Mouse (Mus musculus): Measurements from ENCODE around the gene Slc25a13.
A peak's percentile ranks its signal among the peaks of the same experiment; 100 is the strongest.

Gene Slc25a13

DNA sequence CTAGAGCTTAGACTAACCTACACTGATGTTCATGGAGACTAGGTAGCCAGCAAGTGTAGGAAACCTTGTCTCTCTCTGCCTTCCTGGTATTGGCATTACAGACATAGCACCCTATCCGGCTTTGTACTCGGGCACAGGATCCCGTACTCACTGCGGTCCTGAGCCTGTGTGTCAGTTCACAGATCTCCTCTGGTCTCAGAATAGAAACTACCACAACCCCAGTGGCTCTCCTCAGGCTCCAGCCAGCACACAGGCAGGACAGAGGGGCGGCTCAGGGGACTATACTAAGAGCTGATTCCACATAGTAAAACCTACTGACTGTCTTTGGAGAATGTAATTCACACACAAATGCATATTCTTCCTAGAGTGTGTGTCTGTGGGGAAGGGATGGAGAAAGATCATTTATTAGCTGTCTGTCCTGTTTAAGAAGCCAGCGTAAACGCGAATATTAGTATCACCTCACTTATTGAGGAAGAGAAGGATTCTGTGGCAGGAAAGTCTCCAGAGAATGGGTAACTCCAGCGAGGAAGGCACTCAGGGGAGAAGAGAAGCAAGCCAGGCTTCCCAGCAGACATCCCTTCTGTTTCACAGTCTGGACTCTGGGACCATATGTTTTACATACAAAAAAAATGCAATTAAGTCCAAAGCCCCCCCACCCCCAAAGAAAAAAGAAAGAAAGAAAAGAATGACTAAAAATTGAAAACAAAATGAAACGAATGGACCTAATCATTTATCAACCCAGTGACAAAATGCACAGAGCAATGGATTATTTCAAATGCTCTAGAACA is 49.4 kb downstream of the Slc25a13 start:
- DNase-seq = no peak

DNA sequence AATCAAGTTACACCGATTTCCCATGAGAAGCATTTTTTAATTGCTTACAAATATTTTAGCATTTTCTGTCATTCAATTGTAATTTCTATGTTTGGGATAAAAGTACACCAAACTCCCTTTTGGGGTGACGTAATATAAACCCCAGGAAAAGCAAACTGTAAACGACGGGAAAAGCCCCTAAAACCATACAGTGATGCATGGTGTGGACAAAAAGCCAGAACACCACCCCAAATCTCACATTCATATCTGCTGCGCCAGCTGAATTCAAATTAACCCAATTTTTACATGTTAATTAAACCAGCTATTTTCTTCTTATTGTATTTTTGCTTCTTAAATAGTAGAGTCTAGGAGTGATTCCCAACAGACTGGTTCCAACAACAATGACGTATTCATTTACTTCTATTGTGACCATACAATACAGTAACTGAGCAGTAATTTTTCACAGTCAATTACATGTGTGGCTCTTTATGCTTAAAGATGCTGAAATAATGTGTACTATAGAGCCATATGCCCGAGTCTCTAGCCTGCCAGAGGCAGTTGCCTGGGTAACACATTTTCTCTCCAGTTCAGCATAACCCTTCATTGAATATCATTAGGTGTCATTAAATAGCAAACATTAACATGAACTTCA is 53.9 kb downstream of the Slc25a13 start:
- no peak for DNase-seq

DNA sequence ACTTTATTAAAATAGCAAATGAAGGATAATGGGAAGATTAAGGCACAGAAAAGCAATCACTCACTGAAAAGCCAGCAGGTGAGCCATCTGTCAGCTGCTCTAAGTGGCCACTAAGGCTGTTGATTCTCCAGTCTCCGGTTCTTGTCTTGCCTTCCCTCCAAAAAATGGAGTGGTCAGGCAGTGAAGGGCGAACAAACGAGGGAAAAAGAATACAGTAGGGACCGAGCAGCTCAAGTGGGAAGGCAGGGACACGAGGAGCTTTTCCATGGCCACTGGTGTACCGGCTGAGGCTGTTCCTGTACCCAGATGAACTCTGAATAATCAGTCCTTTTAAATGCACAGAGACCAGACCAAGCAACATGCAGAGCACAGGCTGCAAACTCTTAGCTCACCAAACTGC is 54.8 kb downstream of the Slc25a13 start:
- no peak for DNase-seq

DNA sequence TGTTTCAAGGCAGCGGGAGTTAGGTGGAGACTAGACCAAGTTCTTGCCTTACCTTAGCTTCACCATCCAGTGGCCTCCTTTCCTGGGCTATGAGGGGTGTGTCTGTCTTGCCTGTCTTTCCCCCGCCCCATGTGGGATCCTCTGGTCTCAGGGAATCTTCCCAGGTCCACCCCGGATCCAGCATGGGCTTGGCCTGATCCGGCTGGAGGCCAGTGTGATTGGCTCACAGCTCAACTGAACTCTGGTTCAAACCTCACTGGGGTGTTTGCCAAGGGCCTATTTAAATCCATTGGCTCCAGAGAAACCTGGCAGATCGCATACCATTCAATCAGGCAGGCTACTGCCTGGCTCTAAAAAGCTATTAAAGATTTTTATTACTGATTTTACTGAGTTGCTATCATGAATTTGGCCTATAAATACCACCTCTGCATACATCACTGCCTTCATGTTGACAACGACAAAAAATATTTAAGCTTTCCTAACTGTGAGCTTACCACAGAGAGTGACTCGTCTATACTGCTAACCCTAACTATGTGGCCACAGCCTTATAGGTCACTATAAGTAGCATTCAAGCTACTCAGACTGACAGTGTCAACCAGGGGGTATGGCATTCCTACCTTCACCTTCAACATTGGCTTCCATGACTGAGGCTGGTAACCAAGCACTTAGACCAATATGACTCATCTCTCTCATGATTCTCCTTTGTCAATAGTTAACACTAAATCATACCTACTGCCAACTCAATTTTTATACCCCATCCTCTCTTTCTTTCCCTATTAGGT is 56.1 kb downstream of the Slc25a13 start:
- DNase-seq = no peak

DNA sequence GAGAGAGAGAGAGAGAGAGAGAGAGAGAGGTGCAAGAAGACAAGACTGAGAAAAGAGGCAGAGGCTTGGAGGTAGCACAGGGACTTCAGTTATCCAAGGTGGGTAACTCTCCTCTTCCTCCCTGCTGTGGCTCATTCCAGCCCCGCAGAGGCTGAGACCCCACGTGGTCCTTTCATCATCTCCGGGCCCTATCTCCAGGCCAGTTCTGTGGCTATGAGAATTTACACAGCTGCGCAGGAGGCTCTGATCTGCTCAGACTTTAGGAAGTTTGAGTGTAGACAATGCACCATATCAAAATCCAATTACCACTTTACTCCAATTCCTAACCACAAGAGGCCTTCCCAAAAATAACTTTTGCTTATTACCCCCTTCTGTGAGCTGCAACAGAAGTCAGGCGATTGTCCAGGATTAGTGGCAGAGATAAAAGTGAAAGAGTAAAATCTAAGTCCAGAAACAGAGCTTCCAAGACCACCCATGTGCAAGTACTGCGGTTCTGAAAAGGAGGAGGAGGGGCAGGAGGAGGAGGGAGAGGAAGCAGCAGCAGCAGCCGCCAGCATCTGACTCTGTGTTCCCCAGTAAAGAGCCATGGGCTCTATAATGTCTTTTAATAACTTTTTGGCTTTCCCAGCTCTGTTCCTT is 57.6 kb downstream of the Slc25a13 start:
- peak in 1 of 2 experiments; percentile 28 for DNase-seq

DNA sequence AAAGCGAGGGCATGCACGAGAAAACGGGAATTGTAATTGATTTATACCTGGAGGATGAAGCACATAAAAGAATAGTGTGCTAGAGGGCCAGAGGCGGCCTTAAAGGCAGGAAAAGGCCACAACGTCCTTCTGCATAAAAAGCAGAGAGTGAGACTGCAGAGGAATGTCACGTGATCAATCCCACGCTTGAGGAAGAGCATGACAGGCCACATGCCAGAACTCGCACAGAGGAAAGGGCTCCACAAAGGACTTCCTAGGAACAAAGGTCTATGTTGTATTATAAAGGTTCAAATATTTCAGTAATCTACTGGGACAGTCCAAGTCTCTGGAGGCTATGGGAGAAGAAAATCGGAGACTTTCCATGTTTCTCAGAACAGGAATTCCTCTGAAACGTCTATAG is 63.5 kb downstream of the Slc25a13 start:
- DNase-seq = peak; percentile 28 to 38

DNA sequence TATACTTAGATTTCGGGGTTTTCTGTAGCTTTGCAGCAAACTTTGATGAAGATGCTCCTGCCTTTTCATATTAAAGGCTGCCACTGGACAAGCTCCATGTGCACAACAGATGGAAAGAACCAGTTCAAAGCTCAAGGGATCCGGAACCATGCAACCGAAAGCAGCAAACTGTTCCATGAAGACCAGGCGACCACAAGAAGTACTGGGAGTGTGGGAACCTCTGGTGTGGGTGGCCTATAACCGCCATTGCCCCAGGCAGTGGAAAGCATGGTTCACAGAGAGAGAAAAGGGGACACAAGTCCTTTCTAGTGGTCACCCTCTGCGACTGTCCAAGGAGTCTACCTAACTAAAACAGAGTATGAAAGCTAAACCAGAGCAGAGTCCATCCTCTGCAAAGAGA is 66.2 kb downstream of the Slc25a13 start:
- no peak for DNase-seq

DNA sequence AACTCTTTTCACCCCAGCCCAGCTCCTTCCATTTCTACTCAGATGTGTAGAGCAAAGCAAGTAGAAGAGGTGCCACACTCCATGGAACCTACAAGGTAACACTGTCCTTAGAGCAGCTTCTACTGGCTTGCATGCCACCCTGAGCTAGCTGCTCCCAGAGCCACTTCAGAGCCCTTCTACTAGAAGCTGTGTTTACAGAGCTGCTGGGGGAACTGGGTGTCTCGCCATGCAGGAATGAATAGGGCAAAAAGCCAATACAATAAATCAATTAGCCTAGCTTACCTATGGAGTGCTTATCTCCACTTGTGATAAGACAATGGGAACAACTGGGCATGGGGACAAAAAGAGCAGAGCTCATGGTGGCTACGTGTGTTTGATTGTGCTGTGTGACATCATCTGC is 67.2 kb downstream of the Slc25a13 start:
- no peak for DNase-seq

DNA sequence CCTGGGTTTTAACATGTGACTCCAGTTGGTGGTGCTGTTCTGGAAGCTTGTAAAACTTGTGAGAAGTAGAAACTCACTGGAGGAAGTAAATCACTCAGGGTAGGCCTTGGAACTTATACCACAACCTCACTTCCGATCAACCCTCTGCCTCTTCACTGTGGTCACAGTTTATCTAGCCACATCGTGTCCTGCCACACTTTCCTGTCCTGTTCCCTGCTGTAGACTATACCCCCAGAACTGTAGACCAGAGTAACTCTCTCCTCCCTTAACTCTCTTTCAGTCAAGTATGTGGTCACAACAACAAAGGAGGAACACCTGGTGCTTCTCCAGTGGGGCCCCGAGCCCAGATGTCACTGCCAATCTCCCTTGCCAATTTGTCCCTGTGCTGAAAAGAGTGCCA is 67.6 kb downstream of the Slc25a13 start:
- no peak for DNase-seq

DNA sequence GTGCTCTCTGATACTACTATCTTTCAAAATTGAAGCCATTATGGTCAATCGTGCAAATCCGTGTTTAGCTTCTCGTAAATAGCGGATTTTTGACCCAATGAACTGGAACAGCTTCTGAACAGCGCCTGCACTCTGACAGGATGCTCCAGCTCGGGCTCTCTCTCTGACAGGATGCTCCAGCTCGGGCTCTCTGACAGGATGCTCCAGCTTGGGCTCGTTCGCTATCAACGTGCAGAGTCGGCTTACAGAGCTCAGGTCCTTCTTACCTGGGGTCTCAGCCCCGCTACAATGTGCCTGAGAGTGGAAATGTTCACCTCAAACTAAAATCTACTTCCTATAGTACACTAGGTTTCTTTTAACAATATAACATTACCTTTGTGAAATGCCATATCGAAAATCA is 71.6 kb downstream of the Slc25a13 start:
- no peak for DNase-seq

DNA sequence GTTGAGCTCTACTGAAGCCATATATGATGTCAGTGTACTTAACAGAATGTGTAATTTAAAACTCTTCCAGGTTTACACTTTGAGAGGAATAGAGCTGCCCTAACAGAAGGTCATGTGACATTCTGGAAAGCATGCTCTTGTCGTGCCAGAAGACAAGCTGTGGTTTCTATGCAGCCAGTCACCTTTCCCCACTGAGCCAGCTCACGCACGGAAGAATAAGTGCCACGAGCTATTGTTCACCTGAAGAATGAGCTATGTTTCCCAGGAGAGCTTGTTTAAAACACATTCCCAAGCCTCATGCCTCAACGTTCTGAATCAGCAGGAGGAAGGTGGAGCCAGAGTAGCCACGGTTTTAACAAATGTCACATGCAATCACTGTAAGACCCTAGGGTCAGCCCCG is 73.4 kb downstream of the Slc25a13 start:
- DNase-seq = no peak

DNA sequence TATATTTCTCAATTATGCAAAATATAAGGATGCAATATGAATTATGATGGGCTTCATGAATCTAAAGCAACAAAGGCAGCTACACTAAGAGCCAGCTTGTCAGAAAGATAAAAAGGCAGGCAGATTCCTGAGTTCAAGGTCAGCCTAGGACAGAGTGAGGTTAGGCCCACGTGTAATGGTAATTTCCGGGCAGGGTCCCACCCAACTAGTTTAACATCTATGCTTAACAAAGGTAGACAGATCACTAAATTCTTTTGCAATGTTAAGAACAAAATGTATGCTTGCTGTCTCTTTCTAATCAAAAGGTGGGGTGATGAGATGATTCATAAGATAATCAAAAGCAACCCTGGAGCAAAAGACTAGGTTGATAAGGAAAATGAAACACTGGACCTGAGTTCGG is 76.6 kb downstream of the Slc25a13 start:
- DNase-seq = no peak

DNA sequence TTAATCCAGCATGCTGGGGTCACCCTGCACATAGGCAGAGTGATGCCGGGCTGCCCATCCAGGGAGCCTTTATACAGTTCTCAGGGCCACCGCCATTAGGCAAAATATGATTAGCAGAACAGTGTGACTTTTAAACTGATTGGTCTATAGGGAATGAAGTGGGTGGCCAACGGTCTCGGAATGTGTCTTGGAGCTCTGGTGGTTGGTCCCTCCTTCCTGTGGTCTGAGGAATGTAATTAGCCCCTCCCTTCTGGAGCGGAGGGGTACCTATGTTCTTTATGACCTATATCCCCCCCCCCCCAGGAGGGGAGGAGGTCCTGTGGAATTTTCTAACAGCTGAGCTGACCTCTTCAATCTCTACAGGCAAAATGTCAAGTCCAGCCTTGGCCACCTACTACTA is 77.9 kb downstream of the Slc25a13 start:
- no peak for DNase-seq

DNA sequence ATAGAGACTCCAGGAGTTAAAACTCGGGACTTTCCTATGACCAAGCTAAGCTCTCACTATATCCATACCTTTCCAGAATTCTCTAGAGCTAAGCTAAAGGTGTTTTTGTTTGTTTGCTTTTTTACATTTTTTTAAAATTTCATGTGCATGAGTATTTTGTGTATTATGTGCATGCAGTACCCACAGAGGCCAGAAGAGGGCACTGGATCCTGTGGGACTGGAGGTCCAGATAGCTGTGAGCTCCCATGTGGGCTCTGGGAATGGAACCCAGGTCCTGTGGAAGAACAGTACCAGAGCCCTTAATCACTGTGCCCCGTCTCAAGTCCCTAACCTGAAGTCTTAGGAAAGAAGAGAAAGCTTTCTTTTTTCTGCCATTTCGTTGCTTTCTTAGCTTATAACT is 80.2 kb downstream of the Slc25a13 start:
- peak in 1 of 2 experiments; percentile 15 for DNase-seq

DNA sequence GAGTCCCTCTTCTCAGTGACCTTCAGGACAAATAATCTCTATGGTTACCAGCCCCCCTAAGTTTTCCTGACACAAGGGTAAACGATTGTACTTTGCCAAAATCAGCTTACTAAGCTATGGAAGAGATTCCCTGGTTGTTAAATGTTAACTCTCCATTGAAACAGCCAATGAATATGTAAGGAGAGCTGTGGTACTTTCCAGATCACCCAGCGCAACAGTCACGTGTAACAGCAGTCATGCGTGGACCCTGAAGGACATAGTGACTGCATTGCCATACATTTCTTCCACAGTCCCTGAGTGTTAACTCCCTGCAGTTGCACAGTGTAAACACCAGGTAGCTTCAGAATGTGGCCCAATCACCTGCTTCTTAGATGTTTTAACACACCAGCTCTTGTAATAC is 82.0 kb downstream of the Slc25a13 start:
- peak; percentile 38 to 46 for DNase-seq

DNA sequence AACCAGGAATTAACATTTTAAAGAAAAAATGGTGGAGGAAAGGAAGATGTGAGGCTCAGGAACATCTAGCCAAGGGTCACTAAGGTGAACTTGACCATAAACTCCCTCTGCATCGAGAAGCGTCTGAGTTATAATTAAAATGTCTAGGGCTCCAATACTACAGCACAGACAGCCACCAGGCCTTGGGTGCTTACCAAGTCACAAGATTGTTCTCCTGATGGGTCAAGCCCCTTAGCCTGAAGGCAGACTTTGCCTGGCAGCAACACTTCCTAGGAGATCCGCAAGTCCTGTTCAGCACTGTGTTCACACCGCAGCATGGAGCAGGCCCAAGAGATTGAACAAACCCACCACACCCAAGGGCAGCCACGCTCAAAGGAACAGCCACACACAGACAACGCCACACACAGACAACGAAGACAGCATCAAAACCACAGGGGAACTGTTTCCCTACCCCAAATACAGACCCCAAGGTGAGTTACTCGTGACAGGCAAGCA is 83.4 kb downstream of the Slc25a13 start:
- DNase-seq = no peak

DNA sequence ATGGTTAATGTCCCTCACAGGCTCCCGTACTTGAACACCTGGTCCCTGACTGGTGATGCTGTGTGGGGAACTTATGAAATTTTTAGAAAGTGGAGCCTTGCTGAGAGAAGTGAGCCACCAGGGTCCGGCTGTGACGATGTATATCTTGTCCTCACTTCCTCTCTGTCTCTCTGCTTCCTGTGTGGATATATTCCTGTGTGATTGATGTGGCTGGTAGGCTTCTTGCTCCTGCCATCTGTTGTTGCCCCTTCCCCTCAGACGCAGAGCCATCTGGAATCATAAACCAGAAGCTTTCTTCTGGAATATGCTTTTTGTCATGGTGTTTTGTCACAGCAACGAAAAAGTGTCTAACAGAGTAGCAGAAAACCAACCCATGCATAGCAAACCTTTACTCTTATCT is 84.9 kb downstream of the Slc25a13 start:
- no peak for DNase-seq

DNA sequence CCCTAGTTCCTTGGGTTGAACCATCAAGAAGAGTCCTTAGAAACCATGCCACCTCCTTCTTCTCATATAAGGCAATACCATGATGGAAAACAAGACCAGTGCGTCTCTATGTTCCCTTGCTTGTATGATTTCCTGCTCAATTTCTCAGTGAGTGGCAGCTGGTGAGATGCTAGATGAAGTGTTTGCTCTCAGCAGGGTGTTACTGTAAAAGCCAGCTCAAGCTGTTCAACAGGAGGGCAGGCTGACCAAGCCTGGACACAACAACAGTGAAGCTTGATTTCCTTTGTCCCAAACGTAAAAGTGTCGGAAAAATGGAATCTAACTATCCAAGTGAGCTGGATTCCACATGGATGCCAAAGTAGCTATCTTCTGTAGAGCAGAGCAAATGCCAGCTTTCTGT is 91.4 kb downstream of the Slc25a13 start:
- DNase-seq = no peak

DNA sequence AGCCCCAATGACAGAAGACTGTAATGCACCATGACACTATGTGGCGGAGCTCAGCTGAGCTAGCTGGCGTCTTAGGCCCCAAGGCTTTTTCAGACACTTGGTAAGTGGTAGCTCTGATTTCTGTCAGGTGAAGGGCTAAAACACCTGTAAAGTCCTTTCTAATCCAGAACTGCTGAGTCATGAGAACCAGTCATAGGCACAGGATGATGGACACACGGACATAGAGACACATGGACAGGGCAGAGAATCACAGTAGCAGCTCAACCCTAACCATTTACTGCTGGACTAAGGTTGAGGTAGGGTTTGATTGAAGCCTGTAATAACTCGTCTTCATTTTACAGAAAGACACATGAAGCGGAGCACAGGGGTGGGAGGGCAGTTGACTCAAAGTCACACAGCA is 95.1 kb downstream of the Slc25a13 start:
- no peak for DNase-seq

DNA sequence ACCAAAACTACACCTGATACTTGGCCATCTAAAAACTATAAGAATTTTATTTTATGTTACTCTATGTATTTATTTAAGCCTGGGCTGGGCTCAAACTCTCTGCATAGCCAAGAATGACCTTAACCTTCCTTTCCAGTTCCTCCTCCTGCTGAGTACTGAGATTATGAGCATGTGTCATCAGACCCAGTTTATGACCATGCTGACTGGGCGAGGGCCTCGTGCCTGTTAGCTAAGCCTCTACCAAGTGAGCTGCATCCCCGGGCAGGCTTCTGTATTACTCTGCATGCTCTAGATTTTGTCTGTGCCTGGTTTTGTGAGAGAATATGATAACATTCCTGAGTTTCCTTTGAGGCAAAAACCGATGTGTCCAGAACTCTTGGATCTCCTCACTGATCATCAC is 96.1 kb downstream of the Slc25a13 start:
- DNase-seq = no peak

DNA sequence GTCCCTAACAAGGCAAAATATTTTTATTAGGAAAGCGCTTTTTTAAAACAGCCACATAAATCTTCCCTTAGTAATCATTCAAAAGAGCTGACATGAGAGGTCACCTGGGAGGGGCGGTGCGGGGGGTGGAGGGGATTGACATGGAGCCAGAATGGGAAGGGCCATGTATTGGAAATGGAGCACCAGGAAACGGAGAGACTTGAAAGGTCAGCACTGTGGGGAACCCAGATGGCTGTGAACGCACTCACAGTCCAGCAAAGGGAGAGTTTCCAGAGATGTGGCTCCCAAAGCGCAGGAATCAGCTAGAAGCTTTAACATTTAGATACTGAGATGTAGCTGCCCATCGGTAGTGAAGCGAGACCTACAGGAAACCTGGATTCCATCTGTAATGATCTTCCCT is 101.2 kb downstream of the Slc25a13 start:
- DNase-seq = no peak

DNA sequence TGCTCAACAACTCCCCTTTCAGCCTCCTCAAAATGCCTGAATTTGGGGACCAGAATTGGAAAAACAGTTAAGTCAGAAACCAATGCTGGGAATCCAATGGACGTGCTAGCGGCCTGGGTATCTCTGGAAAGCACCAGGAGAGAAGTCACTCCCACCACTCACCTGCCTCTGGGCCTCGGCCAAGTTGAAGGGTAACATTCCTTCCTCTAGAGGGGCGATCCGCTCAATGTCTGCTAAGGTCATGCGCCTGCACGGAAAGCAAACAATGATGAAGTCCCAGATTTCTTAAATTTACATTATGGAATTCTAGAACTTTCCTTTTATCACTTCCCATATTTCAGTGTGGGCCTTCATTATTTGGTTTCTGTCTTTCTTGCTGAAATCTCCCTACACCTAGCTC is 103.2 kb downstream of the Slc25a13 start:
- DNase-seq = peak in 1 of 2 experiments; percentile 11

Data from kidney, postnatal 4 days (tissue).